Mouse (Mus musculus) gastrocnemius, postnatal 10 days (tissue): ENCODE data around the gene H2-DMb2. TPM values are rescaled to one million over a fixed set of nuclear protein-coding genes. Genes with fewer than 3 reads are reported as not detected.
A peak's percentile ranks its signal among the peaks of the same experiment; 100 is the strongest.

Source experiments
- DNase-seq: peaks from one replicate; pipeline ENCODE4 v3.0.0; 2021; ENCODE audit warnings: mixed read lengths
- total RNA-seq, 2 experiments: library from RNA; stranded (reverse); gene quantifications; 2 replicates each; pipeline ENCODE4 v1.2.3; 2021

H2-DMb2 gene
- total RNA-seq, 2 experiments from 2014 or later = 0.25 to 0.61 TPM

DNA sequence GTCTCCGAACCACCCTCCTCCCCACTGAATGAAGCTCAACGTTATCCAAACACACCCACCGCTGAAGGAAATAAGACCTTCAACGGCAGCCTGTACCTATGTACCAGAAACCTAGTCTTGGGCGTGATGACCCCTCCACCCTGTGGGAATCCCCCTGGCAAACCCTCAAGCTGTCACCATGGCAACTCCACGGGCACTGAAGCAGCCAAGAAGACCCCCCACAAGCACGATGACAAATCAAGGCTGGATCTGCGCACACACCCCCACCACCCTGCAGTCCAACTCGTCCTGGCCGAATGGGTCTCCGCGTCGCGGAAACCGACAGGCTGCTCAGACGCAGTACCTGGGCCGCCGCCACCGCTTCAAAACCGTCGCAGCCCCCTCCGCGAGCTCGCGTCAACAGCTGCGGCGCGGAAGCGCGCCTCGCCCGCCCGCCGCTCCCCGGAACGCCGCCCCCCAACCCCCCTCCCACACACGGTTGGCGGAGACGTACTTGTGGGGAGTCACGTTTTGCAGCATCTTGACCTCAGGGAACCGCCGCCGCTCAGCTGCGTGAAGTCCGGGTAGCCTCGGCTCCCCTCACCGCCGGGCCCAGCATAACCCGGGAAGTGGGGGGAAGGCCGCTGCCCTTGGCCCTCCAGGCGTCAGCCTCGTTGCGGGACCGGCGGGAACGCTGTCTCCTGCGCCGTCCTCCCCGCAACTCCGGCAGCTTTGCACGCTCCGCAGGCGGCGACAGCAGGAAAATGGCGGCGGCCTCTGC is 24.8 kb upstream of the H2-DMb2 start:
- DNase-seq = peak; percentile 55

DNA sequence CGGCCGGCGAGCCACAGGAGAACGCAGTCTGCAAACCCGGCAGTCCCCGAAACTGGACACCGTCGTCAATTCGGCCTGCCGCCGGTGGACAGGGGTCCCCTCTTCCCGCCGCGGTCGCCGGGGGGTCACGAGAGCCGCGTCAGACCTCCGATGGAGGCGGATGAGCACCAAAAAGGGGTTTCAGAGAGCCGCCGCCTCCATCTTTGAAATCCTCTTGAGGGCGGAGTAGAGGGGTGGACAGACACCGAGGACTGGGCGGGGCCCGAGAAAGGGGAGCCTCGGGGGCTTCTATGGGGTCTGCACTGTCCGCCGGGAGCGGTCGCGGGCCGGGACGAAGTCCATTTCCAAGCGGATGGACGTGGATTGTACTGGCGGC is 24.2 kb upstream of the H2-DMb2 start:
- DNase-seq = no peak

DNA sequence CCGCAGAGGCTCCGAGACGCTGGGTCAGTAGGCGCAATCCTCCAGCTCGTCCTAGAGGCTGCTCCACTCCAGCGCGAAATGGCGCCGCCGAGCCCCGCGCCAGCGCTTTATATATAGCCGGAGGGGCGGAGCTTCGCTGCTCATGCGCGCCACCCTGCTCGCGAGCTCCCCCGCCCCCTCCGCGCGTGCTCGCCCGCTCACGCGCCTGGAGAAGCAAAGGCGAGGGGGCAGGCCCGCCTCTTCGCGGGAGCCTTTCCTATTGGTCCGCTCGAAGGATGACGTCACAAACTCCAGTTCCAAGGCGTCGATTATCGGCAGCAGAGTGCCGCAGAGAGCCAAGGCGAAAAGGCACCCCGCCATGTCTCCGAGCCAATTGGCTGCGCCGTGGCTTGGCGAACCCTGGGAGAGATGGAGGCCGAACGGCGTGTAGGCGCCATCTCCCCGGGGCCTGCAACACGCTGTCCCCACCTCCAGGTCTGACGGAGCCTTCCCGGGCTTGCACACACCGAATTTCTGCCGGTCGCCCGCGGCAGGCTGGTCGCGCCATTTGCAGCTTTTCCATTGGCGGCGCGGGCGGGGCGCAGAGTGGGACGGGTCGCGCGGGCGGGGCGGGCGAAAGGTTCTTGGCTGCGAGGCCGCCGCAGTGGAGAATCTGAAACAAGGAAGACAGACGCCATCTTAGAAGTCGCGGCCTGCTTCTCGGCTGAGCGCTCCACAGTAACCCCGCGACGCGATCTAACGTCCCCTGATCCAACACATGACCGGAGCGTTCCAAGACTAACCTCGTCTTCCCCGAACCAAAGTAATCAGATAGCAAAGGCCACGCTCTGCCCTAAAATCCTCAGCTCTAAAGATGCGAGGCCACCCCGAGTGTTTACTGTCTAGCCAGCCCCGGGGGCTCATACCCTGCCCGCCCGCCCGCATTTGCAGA is 23.6 kb upstream of the H2-DMb2 start, which contains the start of gene H2-DMa:
H2-DMa (plus strand) TSS at position 293 of the 931 bp plus-strand sequence.
- peak; percentile 98 for DNase-seq

DNA sequence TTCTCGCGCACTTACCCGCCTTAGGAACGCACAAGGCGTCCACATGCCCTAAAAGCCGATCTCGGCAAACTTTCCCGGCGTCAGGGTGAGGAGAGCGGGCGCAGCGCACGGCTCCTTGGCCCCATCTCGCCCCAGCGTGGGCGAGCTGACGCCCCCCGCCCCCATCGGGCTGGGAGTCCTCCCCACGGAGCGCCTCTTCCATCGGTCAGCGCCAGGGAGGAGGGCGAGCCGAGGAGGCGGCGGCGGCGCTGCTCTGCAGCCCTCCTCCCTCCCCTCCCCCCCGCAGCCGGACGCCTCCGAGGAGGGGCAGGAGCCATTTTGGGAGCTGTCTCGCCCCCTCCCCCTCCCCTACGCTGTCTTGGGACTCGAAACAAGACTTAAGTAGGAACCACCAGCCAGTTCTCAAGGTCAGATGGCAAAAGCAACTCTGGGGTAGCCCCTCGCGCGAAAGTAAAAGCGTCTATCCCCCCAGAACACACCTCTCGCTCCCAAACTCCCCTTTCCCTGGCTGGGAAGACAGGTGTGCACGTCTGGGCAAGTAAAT is 22.9 kb upstream of the H2-DMb2 start:
- peak; percentile 90 for DNase-seq

DNA sequence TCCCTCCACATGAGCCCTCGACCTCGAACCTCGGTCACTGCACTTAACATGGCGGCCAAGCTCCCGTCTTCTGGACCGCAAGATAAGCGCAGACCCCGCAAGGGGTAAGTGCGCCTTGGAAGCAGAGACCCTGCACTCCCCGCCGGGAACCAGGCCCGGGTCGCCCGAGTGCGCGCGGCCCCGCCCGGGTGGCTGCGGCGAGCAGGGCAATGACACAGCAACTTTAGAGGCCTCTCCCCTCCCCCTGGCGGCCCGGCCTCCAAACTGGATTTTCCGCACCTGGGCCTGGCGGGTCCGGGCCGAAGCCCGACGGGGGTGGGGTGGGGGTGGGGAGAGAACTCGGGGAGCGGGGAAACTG is 22.3 kb upstream of the H2-DMb2 start:
- peak; percentile 87 for DNase-seq

DNA sequence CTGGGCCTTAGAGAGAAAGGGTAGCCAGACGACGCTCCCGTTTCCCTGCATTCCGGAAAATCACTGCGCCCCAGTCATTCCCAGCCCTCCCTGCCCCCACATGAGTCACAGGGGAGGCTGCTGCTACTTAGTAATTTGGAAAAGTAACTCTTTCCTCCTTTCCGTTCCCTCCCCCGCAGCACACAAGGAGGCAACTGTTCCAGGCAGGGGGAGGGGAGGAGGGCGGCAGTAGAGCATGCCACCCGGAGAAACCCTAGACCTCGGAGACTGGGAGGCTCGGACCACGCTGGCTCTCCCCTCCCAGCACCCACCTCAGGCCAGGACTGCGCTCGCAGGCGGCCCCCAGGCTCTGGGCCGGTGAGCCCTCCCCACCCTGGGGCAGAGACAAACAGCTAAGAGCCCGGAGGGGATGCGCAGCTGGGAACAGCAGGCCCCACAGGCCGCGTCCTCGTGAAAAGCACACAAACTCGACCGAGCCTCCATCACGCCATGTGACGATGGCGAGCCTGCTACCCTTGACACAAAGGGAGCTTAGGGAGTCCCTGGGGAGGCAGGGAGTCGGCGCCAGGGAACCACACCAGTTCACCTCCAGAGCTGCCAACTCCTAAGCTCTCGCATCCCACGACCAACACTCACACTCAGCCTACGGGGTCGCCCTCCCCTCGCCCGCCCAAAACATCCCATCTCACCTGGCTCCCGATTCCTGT is 21.8 kb upstream of the H2-DMb2 start:
- peak; percentile 79 for DNase-seq

DNA sequence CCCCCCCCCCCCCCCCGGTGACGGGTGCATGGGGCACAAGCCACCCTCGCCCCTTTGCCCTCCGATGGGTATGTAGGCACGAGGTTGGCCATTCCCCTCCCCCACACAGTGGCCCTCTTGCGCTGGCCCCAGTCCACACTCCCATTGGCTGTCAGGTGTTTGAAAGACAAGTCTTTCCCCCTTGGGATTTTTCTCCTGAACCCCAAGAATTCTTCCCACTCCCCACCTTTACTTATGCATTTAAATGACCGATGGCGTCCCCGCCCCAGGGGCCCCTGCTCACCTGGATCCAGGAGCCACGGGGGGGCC is 21.3 kb upstream of the H2-DMb2 start:
- DNase-seq = peak; percentile 69

DNA sequence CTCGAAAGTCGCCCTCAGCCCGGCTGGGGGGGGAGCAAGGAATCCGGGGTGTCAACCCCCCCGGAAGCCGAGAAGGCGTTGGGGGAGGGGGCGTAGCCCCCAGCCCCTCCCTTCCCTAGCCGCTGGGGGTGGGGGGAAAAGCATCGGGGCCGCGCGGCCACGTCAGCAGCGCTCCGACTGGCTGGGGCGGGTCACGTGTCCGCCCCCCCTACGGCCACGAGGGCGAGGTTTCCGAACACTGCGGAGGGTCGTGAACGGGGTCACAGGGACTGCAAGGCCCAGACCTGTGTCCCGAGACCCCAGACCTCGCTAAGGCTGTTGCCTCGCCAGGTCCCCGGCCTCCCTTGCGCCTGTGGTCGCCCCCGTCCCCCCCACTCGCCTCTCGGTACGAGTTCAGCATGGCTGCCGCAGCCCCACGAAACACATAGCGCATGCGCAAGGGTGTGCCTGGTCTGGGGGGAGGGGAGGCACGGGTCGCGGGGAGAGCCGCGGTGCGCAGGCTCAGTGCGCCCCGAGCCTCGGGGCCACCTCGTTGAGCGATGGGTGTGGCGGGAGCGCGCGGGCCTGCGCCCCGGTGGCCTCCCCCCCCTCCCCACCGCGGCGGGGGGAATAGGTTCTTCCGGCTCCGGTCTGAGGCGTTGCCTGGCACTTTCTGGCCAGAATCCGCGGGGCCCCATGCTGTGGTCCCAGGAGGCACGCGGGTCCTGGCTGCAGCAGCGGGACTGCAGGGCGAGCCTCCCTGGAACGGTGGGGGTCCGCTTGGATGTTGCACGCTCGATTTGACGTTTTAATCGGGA is 20.7 kb upstream of the H2-DMb2 start, which contains the start of gene Brd2:
Brd2 (minus strand) TSS at position 447 of the 797 bp plus-strand sequence.
- peak; percentile 96 for DNase-seq

DNA sequence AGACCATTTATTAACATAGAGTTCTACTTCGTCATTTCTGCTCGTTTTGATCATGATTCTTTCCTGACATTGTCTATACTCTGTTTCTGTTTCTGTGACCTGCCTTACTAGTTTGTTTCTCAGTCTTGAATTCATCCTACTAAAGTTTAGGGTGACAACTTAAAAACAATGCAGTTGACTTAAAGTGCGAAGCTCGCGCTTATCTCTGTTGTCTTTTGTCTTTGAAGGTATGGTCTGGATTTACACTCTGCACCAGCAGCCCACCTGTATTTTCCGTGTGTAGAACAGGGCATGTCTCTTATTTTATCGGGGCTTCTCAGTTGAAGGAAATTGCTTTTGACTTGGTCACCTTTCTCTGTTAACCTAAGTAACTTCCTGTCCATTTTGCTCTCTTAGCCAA is 20.0 kb upstream of the H2-DMb2 start:
- DNase-seq = no peak

DNA sequence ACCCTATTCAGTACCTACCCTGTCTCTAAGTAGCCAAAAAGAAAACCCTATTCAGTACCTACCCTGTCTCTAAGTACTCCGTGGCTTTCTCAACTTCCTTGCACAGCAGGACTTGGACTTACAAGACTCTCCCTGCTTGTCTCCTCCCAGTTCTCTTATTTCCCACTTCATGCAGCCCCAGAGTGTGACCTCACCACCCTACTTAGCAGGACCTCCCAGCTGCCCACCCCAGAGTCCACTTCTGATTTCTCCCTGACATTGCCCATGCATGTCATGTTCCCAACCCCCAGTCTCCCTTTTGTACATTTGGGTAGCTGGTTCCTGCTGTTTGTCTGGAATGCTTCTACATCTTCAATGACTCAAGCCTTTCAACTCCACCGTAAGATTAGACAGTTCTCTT is 19.6 kb upstream of the H2-DMb2 start:
- DNase-seq = no peak

DNA sequence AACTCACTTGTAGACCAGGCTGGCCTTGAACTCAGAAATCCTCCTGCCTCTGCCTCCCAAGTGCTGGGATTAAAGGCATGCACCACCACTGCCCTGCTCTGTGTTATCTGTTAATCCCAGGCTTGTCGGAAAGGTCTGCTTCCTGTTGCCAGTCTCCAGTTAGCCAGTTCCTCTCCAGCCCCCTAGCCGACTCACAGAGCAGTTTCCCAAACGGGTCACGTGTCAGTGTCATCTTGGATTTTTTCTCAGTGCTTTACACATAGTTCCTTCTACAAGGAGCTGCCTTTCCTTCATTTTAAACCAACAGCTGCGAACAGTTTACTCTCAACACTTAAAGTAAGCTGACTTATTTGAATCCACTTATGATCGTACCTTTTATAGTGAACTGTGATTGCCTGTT is 18.5 kb upstream of the H2-DMb2 start:
- no peak for DNase-seq

DNA sequence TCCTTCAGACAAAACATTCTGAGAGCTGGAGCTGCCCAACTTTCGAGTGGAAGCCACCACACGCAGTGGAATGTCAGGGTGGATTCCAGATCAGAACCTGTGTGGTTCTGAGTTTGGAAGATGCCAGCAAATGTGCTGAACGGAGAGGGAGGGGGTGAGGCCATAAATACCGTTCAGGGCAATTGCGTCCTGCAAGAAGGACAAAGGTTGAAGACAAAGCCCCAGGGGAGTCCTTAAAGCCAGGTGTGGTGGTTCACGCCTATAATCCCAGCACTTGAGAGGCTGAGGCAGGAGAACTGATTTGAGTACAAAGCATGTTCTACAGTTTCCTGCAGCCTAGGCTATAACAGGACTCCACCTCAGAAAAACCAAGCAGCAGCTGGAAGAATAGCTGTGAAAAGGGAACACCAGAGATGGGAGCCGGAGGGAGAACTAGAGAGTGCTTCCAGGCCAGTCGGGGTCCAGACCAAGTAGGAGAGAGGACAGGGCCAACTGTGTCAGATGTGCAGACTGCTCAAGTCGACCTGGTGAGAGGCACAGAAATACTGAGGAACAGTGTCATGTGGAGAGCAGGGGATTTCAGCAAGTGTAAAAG is 16.2 kb upstream of the H2-DMb2 start:
- DNase-seq = no peak

DNA sequence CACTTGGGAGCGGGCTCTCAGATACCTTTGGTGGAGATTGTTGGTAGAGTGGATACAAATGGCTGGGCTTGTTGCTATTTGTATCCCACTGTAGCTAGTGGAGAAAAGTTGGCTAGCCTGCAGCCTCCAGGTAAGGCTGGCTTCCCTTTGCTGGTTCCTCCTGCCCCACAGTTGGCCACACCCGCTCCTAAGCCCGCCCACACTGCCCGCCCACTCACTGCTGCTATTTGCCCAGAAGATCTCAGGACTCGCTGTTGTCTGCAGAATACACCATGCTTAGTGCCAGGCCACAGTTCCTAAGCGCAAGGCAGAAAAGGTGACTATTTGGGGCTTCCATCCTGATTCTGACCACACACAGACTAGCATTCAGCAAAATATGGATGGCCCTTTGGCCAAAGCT is 15.6 kb upstream of the H2-DMb2 start:
- no peak for DNase-seq

DNA sequence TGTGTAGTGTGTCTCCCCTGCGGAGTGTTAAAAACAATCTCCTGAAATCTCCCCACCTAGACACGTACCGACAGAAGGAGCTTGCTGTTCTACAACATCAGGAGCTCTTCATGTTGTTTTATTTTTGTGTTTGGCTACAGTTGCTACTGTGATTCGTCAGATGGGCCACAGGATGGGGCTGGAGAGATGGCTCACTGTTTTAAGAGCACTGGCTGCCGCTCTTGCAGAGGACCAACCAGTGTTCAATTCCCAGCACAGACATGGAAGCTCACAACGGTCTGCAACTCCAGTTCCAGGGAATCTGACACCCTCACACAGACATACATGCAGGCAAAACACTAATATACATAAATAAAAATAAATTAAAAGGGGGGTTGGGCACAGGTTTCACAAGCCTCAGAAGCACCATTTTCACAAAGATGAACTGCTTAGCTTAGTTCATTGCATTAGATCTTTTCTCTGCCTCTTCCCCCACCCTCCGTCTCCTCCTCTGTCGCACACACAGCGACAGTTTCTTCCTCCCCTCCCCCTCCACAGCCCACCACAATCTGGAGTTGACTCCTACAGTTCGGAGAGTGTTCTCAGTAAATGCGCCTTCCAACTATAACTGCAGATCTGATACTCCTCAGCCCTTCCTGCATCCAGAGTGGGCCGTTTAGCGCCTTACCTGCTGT is 14.7 kb upstream of the H2-DMb2 start:
- no peak for DNase-seq

DNA sequence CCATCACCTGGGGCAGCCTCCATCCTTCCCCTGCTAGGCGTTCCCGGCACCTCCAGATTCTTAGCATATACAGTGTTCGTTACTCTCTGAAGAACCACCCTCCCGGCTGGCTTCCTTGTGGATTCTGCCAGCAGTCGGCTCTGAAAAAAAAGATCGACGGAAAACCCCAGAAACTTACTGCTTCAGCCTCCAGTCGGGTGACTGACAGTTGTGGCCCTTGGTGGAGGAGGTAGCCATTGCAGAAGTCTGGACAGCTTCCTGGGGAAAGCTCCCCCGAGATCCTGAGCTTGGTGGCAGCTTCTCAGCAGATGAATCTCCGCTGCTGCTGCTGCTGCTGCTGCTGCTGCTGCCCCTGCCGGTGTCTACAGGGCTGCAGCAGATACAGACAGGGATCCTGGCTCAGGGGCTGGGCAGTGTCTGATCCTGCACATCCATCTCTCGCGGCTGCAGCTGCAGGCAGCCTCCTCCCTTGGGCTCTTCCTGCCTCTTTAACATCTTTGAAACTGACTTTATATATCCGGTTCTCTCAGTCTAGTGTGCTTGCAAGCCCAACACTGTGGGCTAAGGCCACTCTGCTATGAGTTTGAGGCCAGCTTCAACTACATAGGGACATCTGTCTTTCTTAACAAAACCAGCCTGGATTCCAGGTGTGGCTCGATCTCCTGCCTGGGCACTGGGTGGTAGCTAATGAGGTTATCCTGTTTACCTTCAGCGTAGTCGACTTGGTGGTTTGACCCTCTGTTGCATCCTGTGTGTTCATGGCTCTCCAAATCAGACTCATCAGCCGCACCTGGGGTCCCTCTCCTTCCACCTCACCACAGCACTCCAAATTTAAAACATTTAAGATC is 13.9 kb upstream of the H2-DMb2 start:
- DNase-seq = no peak

DNA sequence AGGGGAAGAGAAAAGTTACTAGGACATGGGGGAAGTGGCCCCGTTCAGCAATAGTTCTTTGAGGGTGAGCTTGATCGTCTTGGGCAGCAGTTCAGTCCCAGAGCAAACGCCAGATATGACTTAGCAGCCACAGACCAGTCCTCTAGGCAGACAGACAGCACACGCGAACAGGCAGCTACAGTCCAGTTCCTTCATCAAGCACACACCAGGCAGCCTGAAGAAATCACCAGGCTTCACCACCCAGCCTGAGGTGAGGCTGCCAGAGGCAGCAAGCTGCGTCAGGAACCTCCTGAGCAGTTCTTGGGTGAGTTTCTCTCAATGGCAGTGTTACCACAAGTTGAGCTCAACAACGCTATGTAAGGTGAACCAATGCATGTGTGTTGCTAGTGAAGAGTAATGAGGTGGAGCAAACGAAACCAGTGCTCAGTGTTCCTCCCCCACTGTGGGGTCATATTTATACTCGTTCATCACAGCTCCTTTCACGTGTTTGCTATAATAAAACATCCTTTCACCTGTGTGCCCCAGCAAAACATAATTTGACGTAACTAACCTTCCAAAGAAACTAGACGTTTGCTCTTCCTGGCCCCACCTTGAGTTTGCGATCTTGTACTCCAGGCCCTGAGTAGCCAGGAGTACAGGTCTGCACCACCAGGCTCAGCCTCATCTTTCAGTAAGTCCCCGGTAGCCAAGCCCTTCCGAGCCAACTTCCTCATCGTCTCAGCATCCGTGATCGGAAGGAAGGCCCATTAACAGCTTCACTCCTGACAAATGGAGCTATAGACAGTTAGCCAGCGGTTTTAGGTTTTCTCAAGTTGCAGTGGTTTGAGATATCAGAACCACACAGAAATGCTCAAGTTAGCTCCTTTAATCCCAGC is 12.8 kb upstream of the H2-DMb2 start:
- DNase-seq = no peak

DNA sequence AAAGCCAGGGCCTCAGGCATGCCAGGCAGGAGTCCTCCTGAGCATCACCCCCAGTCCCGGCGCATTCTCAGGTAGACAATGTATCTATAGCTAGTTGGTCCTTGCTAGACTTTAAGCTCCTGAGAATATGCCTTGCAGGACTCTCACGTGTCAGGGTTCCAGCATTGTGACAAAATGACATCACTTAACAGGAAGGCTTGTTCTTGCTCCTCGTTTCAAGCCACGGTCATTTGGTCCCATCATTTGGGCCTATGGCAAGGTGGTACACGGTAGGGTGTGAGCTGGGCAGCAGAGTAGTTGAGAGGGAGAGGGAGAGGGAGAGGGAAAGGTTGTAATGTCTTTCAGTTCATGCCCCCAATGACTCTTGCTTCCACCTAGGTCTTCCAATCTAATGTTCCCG is 11.2 kb upstream of the H2-DMb2 start:
- no peak for DNase-seq

DNA sequence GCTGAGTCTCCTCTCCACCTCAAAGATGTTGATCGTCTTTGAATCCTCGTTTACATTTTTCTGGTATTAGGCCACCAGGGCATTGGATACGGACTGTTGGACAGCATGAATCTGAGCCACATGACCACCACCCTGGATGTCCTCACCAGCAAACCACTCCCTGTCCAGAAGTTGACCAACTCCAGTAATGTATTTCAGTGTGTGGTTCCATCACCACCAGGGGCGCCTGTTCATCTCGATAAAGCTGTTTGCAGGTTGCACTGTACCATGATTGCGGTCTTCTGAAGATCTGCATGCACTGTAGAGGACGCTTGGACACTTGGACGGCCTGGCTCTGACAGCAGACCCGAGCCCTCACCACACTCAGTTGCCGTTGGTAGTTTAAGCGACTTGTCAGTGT is 9.8 kb upstream of the H2-DMb2 start:
- DNase-seq = no peak

DNA sequence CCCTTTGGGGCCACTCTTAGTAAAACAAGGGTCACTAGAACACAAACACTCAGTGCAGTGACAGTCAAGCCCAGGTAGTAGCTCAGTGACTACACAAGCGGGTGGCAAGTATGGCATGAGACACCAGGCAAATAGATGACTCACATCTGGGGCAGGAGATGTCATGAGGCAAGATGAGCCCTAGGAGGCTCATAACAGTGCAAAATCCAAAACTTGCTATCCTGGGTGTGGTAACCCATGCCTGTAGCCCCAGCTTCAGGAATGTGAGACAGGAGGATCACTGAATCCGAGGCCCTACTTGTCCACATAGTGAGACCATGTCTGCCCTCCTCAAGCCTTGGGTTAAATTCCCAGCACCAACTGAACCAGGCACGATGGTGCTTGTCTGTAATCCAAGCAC is 8.7 kb upstream of the H2-DMb2 start:
- DNase-seq = no peak
